Mouse (Mus musculus) neural tube, embryonic 15.5 days (tissue): ENCODE measurements around the gene Ankrd10. TPM values are rescaled to one million over a fixed set of nuclear protein-coding genes. Genes with fewer than 3 reads are reported as not detected.

Source experiments
- ATAC-seq: fragments of 200-750 bp; cut with Nextera tagmentation; 2 replicates; pipeline ENCODE4 v1.8.0; 2017; ENCODE audit warnings: mild to moderate bottlenecking, moderate TSS enrichment, moderate library complexity; ENCODE audit not compliant: low FRiP score
- H3K27ac ChIP-seq: fragments of 300-500 bp; sonication (generic); replicated peaks from 2 replicates; pipeline ENCODE4 v1.5.1; 2015; ENCODE audit warnings: mild to moderate bottlenecking, inconsistent platforms
- H3K27me3 ChIP-seq: fragments of 300-500 bp; sonication (generic); replicated peaks from 2 replicates; pipeline ENCODE4 v1.6.1; 2015; ENCODE audit warnings: inconsistent platforms
- H3K36me3 ChIP-seq: fragments of 300-500 bp; sonication (generic); 2 replicates; pipeline ENCODE4 v1.6.1; 2015; ENCODE audit warnings: inconsistent platforms
- H3K4me1 ChIP-seq: fragments of 300-500 bp; sonication (generic); 2 replicates; pipeline ENCODE4 v1.6.1; 2015; ENCODE audit warnings: inconsistent platforms
- H3K4me2 ChIP-seq: fragments of 300-500 bp; sonication (generic); 2 replicates; pipeline ENCODE4 v1.6.1; 2015; ENCODE audit warnings: inconsistent platforms, mild to moderate bottlenecking, moderate library complexity
- H3K4me3 ChIP-seq: fragments of 300-500 bp; sonication (generic); replicated peaks from 2 replicates; pipeline ENCODE4 v1.5.1; 2015; ENCODE audit warnings: mild to moderate bottlenecking, inconsistent platforms
- H3K9ac ChIP-seq: fragments of 300-500 bp; sonication (generic); replicated peaks from 2 replicates; pipeline ENCODE4 v1.6.1; 2015; ENCODE audit warnings: mild to moderate bottlenecking, inconsistent platforms
- H3K9me3 ChIP-seq: fragments of 300-500 bp; sonication (generic); replicated peaks from 2 replicates; pipeline ENCODE4 v1.6.1; 2016; ENCODE audit warnings: inconsistent platforms
- WGBS: fragments of 180-500 bp; shearing (Covaris S2); methylation state at CpG from one replicate; pipeline ENCODE4 v1.1.7; 2015; ENCODE audit warnings: mixed read lengths; 5-methylcytosine and 5-hydroxymethylcytosine counted together
- polyA plus RNA-seq: library from polyadenylated mRNA; unstranded; fragments of >200 nt; fragmentation: Nextera tagmentation; extraction: Ambion mirVana; gene quantifications from 2 replicates; pipeline ENCODE4 v1.2.1, GENCODE M21; 2015

Gene Ankrd10
- polyA plus RNA-seq, 1 experiment from 2014 or later: 74.6 TPM

- no peaks in the 10 kb centered on the region for H3K27me3 ChIP-seq
- H3K36me3 ChIP-seq: peaks cover 60% of the 10 kb centered on the region
- no peaks in the 10 kb centered on the region for H3K9me3 ChIP-seq
- no peak overlapping the region for H3K27ac ChIP-seq
- no peak overlapping the region for H3K4me3 ChIP-seq
- no peak for ATAC-seq
- H3K4me1 ChIP-seq: no peaks in the 10 kb centered on the region
- 99% methylated on average over 9 of the region's 9 CpGs for WGBS
- H3K4me2 ChIP-seq: no peak overlapping the region
- H3K9ac ChIP-seq: no peak overlapping the region
These were observed 26.7 kb downstream of the Ankrd10 start for GRCm38 (mm10) chr8:11608848-11609247.

DNA sequence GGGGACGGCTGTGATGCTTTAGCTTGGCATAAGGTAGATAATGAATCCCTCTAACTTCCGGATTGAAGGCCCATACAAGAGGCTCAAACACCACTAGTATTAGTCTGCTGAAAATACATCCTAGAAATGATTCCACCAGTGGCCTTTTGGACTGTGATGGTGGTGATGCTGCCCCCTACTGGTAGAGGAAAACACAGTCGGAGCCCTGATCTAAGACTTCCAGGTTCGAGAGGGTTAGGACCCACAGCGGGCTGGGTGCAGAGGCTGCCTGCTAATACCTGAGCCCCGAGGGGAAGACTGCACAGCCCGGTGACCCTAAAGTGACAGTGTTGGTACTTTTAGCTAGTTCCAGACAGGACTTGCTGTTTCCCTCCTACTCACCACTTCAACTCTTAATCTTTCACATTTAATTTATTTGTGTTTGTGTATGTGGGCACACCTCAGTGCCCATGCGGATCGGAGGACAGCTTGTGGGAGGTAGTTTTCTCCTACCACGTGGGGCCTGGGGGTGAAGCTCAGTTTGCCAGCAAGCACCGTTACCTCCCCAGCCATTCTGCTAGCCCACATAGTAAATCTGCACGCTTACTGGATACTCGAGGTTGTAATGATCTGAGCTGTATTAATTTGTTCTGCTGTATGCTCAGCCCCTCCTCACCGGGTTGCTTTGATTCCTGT lies 33.4 kb downstream of the Ankrd10 start:
- Histone ChIP-seq H3K9me3 (no peaks in the 10 kb centered on the region), H3K36me3 (peaks cover 8% of the 10 kb centered on the region; the same call in 1 of the 2 replicates), H3K4me3 (no peak overlapping the region), H3K27me3 (no peaks in the 10 kb centered on the region), H3K27ac (no peak overlapping the region), H3K4me2 (no peak overlapping the region), H3K4me1 (peaks cover 4% of the 10 kb centered on the region; the same call in 1 of the 2 replicates), H3K9ac (no peak overlapping the region)
- 36% methylated on average over 14 of the region's 14 CpGs for WGBS
- peak; percentile 66 for ATAC-seq

- no peaks in the 10 kb centered on the region for H3K9me3 ChIP-seq
- H3K27ac ChIP-seq: no peak overlapping the region
- no peak for ATAC-seq
- 0 out of 2 replicates have a peak, but pooled peaks cover 2% of the 10 kb centered on the region for H3K36me3 ChIP-seq
- H3K27me3 ChIP-seq: no peaks in the 10 kb centered on the region
- H3K4me1 ChIP-seq: peaks cover 4% of the 10 kb centered on the region; the same call in 1 of the 2 replicates
- no peak overlapping the region for H3K4me3 ChIP-seq
- H3K4me2 ChIP-seq: no peak overlapping the region
- H3K9ac ChIP-seq: no peak overlapping the region
- 80% methylated on average over 5 of the region's 5 CpGs for WGBS
These were observed 35.1 kb downstream of the Ankrd10 start for GRCm38 (mm10) chr8:11600301-11600951.

- ATAC-seq: no peak
- 74% methylated on average over 12 of the region's 12 CpGs for WGBS
These were observed 42.2 kb downstream of the Ankrd10 start for GRCm38 (mm10) chr8:11593222-11593884.

DNA sequence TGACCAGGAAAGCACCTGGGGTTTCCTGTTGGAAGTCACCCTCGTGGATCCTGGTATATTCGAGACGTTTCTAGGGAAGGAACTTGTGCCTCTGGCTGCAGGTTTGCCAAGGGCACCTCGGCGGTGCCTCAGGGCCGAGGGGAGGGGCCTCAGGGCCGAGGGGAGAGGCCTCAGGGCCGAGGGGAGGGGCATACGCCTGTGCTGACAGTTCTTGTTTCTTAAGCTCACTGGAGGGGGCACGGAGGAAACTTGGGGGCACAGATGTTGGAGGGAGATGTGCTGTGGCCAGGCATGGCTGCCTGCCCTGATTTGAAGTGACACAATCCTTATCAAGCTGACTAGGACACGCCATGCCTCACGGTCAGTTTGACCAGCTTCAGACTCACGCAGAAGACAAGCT lies 43.3 kb downstream of the Ankrd10 start:
- 53% methylated on average over 13 of the region's 13 CpGs for WGBS
- Histone ChIP-seq H3K4me1 (no peaks in the 10 kb centered on the region), H3K27ac (no peak overlapping the region), H3K4me2 (no peak overlapping the region), H3K27me3 (no peaks in the 10 kb centered on the region), H3K9me3 (no peaks in the 10 kb centered on the region), H3K9ac (no peak overlapping the region), H3K4me3 (no peak overlapping the region), H3K36me3 (no peaks in the 10 kb centered on the region)
- ATAC-seq: no peak

More at GRCm38 (mm10) chr8:11593222-11593884, 42.2 kb downstream of the Ankrd10 start:
- H3K9ac ChIP-seq: no peak overlapping the region
- H3K4me3 ChIP-seq: no peak overlapping the region
- no peaks in the 10 kb centered on the region for H3K36me3 ChIP-seq
- H3K27me3 ChIP-seq: no peaks in the 10 kb centered on the region
- no peak overlapping the region for H3K4me2 ChIP-seq
- no peaks in the 10 kb centered on the region for H3K9me3 ChIP-seq
- H3K27ac ChIP-seq: no peak overlapping the region
- H3K4me1 ChIP-seq: no peaks in the 10 kb centered on the region

GRCm38 (mm10) chr8:11591837-11592236 lies 43.7 kb downstream of the Ankrd10 start:
- no peaks in the 10 kb centered on the region for H3K36me3 ChIP-seq
- WGBS: 85% methylated on average over 4 of the region's 4 CpGs
- H3K4me1 ChIP-seq: no peaks in the 10 kb centered on the region

DNA sequence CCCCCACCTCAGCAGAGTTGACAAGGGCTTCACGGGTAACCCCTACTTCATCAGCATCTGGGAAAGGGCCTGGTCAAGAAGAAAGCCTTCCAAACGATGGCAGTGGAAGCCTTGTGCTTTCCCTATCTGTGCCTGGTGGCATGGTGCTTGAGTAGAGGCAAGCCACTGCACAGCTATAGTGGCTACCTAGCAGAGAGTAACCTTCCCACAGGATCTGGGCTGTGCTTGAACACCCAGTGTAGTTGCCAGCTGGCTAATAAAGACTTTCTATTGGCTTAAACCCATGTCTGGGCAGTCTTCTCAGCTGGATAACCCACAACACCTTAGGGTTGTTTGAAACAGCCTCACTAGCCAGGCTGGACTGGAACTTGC lies 49.2 kb downstream of the Ankrd10 start:
- Histone ChIP-seq H3K4me3 (no peak overlapping the region), H3K27me3 (no peaks in the 10 kb centered on the region)
- ATAC-seq: no peak

More at GRCm38 (mm10) chr8:11591837-11592236, 43.7 kb downstream of the Ankrd10 start:
- Histone ChIP-seq H3K27ac (no peak overlapping the region), H3K4me2 (no peak overlapping the region), H3K27me3 (no peaks in the 10 kb centered on the region), H3K9ac (no peak overlapping the region), H3K4me3 (no peak overlapping the region), H3K9me3 (no peaks in the 10 kb centered on the region)
- ATAC-seq: no peak

GRCm38 (mm10) chr8:11585513-11586373 lies 49.8 kb downstream of the Ankrd10 start:
- H3K9me3 ChIP-seq: no peaks in the 10 kb centered on the region
- H3K4me1 ChIP-seq: no peaks in the 10 kb centered on the region
- no peaks in the 10 kb centered on the region for H3K36me3 ChIP-seq
- WGBS: 86% methylated on average over 21 of the region's 21 CpGs
- no peak overlapping the region for H3K9ac ChIP-seq
- H3K27ac ChIP-seq: no peak overlapping the region
- H3K4me3 ChIP-seq: no peak overlapping the region
- no peak overlapping the region for H3K4me2 ChIP-seq
- no peak for ATAC-seq
- H3K27me3 ChIP-seq: no peaks in the 10 kb centered on the region

More for the DNA sequence above, 49.2 kb downstream of the Ankrd10 start:
- WGBS: 68% methylated on average over 2 of the region's 2 CpGs
- Histone ChIP-seq H3K27ac (no peak overlapping the region), H3K9me3 (no peaks in the 10 kb centered on the region), H3K9ac (no peak overlapping the region), H3K36me3 (no peaks in the 10 kb centered on the region), H3K4me1 (no peaks in the 10 kb centered on the region), H3K4me2 (no peak overlapping the region)

DNA sequence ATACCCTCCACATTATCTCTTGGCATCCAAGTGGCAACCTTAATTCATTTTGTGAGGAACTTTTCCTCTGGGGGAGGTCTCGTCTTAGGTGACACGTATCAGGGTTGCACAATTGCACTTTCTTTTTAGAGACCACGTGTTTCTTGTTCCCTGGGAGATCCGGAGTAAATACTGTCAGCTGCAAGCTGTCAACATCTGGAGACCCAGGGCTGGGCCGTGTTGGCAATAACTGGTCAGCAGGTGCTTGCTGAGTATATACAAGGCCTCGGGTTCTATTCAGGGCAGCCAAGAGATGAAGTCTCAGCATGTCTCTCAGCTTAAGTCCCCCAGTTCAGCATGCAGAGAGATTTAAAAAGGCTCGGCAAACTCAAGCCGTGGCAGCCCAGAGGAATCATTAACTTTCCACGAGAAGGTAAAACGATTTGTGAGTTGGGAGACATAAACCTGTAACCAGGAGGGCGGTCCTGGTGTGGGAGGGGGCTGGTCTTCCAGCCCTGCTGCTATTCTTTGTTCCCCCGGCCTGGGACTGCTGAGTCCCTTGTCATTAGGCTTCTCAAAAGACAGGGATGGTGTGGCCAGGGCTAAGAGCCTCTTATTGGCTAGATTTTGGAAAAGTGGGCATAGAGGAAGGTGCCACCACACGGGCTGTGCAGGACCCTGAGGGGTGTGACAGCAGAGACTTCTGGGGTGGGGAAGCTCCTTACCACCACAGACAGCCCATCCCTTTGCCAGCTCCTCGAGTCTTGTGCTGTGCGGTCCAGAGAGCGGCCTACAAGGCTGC lies 59.8 kb downstream of the Ankrd10 start:
- Histone ChIP-seq H3K27ac (no peak overlapping the region), H3K4me3 (no peak overlapping the region), H3K27me3 (no peaks in the 10 kb centered on the region), H3K4me2 (no peak overlapping the region), H3K36me3 (no peaks in the 10 kb centered on the region), H3K9ac (no peak overlapping the region), H3K4me1 (peaks cover 10% of the 10 kb centered on the region), H3K9me3 (no peaks in the 10 kb centered on the region)
- no peak for ATAC-seq
- 45% methylated on average over 16 of the region's 16 CpGs for WGBS

DNA sequence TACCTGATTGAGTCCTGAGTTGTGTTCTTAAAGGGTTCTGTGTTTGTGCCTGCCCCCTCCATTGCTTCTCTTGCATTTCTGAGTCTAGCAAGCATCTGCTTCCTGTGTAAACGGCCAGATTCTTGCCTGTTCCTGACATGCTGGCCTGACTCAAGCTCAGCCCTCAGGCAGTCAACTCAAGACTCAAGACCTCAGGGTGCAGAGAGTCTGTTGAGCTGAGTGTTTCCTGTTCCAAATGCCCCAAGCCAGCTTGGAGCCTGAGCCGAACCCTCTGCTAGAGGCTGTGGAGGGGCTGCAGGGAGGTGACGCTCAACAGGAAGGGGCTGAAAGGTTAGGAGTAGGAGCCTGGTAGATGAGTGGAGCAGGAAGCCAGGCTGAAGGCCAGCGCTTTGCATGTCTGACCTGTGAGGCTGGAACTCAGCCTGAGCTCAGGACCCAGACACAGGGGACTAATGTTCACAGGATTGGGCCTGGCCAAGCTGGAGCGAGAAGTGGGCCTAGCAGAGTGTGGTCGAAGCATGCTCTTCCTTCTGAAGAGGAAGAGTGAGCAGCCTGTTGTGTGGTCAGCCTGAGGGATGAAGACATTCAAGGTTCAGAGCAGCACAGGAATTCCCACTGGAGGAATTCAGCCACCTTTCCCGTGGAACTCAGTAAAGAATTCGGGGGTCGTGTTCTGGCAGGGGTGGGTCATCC lies 60.5 kb downstream of the Ankrd10 start:
- no peak overlapping the region for H3K27ac ChIP-seq
- no peak for ATAC-seq
- H3K4me3 ChIP-seq: no peak overlapping the region
- H3K27me3 ChIP-seq: no peaks in the 10 kb centered on the region
- 81% methylated on average over 9 of the region's 9 CpGs for WGBS
- no peak overlapping the region for H3K4me2 ChIP-seq
- H3K36me3 ChIP-seq: no peaks in the 10 kb centered on the region
- no peak overlapping the region for H3K9ac ChIP-seq
- H3K9me3 ChIP-seq: no peaks in the 10 kb centered on the region
- H3K4me1 ChIP-seq: peaks cover 10% of the 10 kb centered on the region
